Mouse (Mus musculus) intestine, embryonic 16.5 days (tissue): Measurements from ENCODE around the gene Neurl1a. TPM values are rescaled to one million over a fixed set of nuclear protein-coding genes. Genes with fewer than 3 reads are reported as not detected.
A peak's percentile ranks its signal among the peaks of the same experiment; 100 is the strongest.

Experiments used
- ATAC-seq: fragments of 200-750 bp; cut with Nextera tagmentation; 2 replicates; pipeline ENCODE4 v1.8.0; 2017; ENCODE audit warnings: moderate TSS enrichment, moderate library complexity
- H3K27ac ChIP-seq: fragments of 300-500 bp; sonication (generic); 2 replicates; pipeline ENCODE4 v1.5.1; 2014; ENCODE audit warnings: mild to moderate bottlenecking, low read length
- H3K27me3 ChIP-seq: fragments of 300-500 bp; sonication (generic); replicated peaks from 2 replicates; pipeline ENCODE4 v1.6.1; 2014; ENCODE audit warnings: low read length, control low read depth, mixed read lengths; ENCODE audit not compliant: control insufficient read depth, insufficient read depth
- H3K36me3 ChIP-seq: fragments of 300-500 bp; sonication (generic); 2 replicates; pipeline ENCODE4 v1.6.1; 2014; ENCODE audit warnings: low read length, control low read depth; ENCODE audit not compliant: control insufficient read depth, insufficient read depth
- H3K4me1 ChIP-seq: fragments of 300-500 bp; sonication (generic); 2 replicates; pipeline ENCODE4 v1.6.1; 2014; ENCODE audit warnings: low read length, control low read depth, mixed read lengths; ENCODE audit not compliant: control insufficient read depth, insufficient read depth
- H3K4me2 ChIP-seq: fragments of 300-500 bp; sonication (generic); 2 replicates; pipeline ENCODE4 v1.6.1; 2014; ENCODE audit warnings: low read depth, low read length, control low read depth
- H3K4me3 ChIP-seq: fragments of 300-500 bp; sonication (generic); 2 replicates; pipeline ENCODE4 v1.5.1; 2014; ENCODE audit warnings: mild to moderate bottlenecking, low read length
- H3K9ac ChIP-seq: fragments of 300-500 bp; sonication (generic); 2 replicates; pipeline ENCODE4 v1.6.1; 2014; ENCODE audit warnings: low read depth, low read length
- H3K9me3 ChIP-seq: fragments of 300-500 bp; sonication (generic); 2 replicates; pipeline ENCODE4 v1.6.1; 2016; ENCODE audit warnings: low read length, control low read depth; ENCODE audit not compliant: control insufficient read depth
- WGBS: fragments of 180-500 bp; shearing (Covaris S2); extraction: QIAGEN DNeasy Blood & Tissue Kit; methylation state at CpG from one replicate; pipeline ENCODE4 v1.1.7; 2014; 5-methylcytosine and 5-hydroxymethylcytosine counted together
- polyA plus RNA-seq: library from polyadenylated mRNA; unstranded; fragments of >200 nt; fragmentation: Nextera tagmentation; extraction: Ambion mirVana; gene quantifications from 2 replicates; pipeline ENCODE4 v1.2.1, GENCODE M21; 2015

The Neurl1a gene
- polyA plus RNA-seq, 1 experiment from 2014 or later, result 3.7 TPM

GRCm38 (mm10) chr19:47301303-47302190 is 122.9 kb downstream of the Neurl1a start:
- Histone ChIP-seq H3K9ac (no peak overlapping the region; the same call in 1 of the 2 replicates), H3K27ac (peak overlapping the region; percentile 64), H3K36me3 (no peaks in the 10 kb centered on the region), H3K4me1 (peaks cover 23% of the 10 kb centered on the region), H3K27me3 (no peaks in the 10 kb centered on the region), H3K4me3 (no peak overlapping the region), H3K9me3 (no peaks in the 10 kb centered on the region), H3K4me2 (no peak overlapping the region)
- ATAC-seq, result peak; percentile 32
- 25% methylated on average over 19 of the region's 19 CpGs for WGBS

DNA sequence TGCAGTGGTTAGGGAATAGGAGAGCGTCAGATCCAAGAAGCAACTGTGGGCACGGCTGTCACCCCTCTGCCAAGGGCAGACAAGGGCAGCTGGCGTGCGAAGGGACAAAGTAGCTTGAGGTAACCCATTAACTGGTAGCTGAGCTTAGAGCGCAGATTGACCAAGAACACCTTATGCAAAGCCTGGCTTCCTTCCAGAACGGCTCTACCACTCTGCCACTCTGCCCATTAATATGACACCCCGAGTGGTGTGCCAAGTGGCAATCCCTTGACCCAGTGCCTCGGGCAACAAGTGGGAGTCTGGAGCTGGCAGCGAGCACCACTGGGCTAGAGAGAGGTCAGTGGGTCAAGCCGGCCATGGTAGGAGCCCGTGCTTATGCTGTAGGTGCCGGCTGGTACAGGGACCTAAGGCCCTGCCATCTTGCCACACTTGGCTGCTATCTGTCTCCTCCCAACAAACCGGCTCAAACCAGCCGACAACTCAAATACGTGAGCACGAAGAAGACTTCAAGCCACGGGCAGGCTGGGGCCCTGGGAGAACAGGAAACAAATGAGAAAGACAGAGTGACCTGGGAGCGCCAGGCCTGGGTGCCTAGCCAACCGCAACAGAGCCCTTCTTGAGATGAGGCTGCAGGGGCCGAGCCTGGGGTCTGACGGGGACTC is 123.7 kb downstream of the Neurl1a start:
- H3K4me2 ChIP-seq, result no peak overlapping the region
- peak overlapping the region; percentile 7; the same call in 1 of the 2 replicates for H3K9ac ChIP-seq

GRCm38 (mm10) chr19:47303128-47303527 is 124.5 kb downstream of the Neurl1a start:
- H3K4me2 ChIP-seq, result no peak overlapping the region
- H3K27ac ChIP-seq, result no peak overlapping the region
- no peaks in the 10 kb centered on the region for H3K27me3 ChIP-seq
- WGBS, result 87% methylated on average over 10 of the region's 10 CpGs
- H3K4me3 ChIP-seq, result no peak overlapping the region
- peaks cover 23% of the 10 kb centered on the region for H3K4me1 ChIP-seq
- no peaks in the 10 kb centered on the region for H3K9me3 ChIP-seq
- H3K9ac ChIP-seq, result no peak overlapping the region
- no peaks in the 10 kb centered on the region for H3K36me3 ChIP-seq
- no peak for ATAC-seq

More for the DNA sequence above, 123.7 kb downstream of the Neurl1a start:
- ATAC-seq, result peak; percentile 50; the same call in 1 of the 2 replicates
- Histone ChIP-seq H3K27ac (peak overlapping the region; percentile 64), H3K4me1 (peaks cover 23% of the 10 kb centered on the region), H3K36me3 (no peaks in the 10 kb centered on the region), H3K27me3 (no peaks in the 10 kb centered on the region), H3K9me3 (no peaks in the 10 kb centered on the region), H3K4me3 (no peak overlapping the region)
- 49% methylated on average over 21 of the region's 21 CpGs for WGBS

- 89% methylated on average over 5 of the region's 5 CpGs for WGBS
- no peak overlapping the region for H3K4me2 ChIP-seq
- H3K4me1 ChIP-seq, result peaks cover 23% of the 10 kb centered on the region
- H3K27me3 ChIP-seq, result no peaks in the 10 kb centered on the region
- H3K27ac ChIP-seq, result no peak overlapping the region
- H3K4me3 ChIP-seq, result no peak overlapping the region
- no peaks in the 10 kb centered on the region for H3K9me3 ChIP-seq
- no peak overlapping the region for H3K9ac ChIP-seq
- no peak for ATAC-seq
- 0 out of 2 replicates have a peak, but pooled peaks cover under 1% of the 10 kb centered on the region for H3K36me3 ChIP-seq
Measured at GRCm38 (mm10) chr19:47304170-47304745, 125.6 kb downstream of the Neurl1a start.

- Histone ChIP-seq H3K9ac (no peak overlapping the region), H3K36me3 (0 out of 2 replicates have a peak, but pooled peaks cover 3% of the 10 kb centered on the region), H3K4me3 (no peak overlapping the region), H3K27ac (no peak overlapping the region), H3K4me1 (peaks cover 23% of the 10 kb centered on the region), H3K4me2 (no peak overlapping the region), H3K9me3 (no peaks in the 10 kb centered on the region), H3K27me3 (no peaks in the 10 kb centered on the region)
- ATAC-seq, result no peak
- WGBS, result 89% methylated on average over 10 of the region's 10 CpGs
Measured at GRCm38 (mm10) chr19:47305401-47305800, 126.8 kb downstream of the Neurl1a start.

GRCm38 (mm10) chr19:47306128-47306916 is 127.7 kb downstream of the Neurl1a start:
- H3K9ac ChIP-seq, result no peak overlapping the region
- 0 out of 2 replicates have a peak, but pooled peaks cover 3% of the 10 kb centered on the region for H3K36me3 ChIP-seq
- no peaks in the 10 kb centered on the region for H3K27me3 ChIP-seq
- ATAC-seq, result no peak
- WGBS, result 81% methylated on average over 14 of the region's 14 CpGs
- no peak overlapping the region for H3K4me2 ChIP-seq
- H3K27ac ChIP-seq, result no peak overlapping the region
- H3K9me3 ChIP-seq, result no peaks in the 10 kb centered on the region
- H3K4me3 ChIP-seq, result no peak overlapping the region
- H3K4me1 ChIP-seq, result peaks cover 16% of the 10 kb centered on the region

DNA sequence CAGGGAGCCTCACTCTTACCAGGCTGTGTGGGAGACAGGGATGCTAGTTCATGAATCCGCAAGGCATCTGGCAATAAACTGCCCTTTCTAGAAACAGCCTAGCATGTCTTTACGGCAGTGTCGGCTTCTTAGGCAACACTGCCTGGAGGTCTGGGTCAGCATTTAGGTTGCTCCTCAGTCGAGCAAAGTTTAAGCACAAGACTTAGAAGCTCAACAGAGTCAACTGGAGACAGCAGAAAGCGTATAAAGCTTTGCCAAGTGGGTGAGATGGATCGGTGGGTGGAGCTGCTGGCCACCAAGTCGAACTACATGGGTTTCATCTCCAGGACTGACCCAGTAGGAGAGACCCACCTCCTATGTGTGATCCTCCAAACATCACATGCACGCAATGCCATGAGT is 128.3 kb downstream of the Neurl1a start:
- no peak overlapping the region for H3K4me3 ChIP-seq
- no peaks in the 10 kb centered on the region for H3K27me3 ChIP-seq
- peaks cover 10% of the 10 kb centered on the region for H3K4me1 ChIP-seq
- WGBS, result 86% methylated on average over 8 of the region's 8 CpGs
- no peak overlapping the region for H3K9ac ChIP-seq
- H3K9me3 ChIP-seq, result no peaks in the 10 kb centered on the region
- H3K36me3 ChIP-seq, result 0 out of 2 replicates have a peak, but pooled peaks cover 3% of the 10 kb centered on the region
- ATAC-seq, result no peak
- H3K27ac ChIP-seq, result no peak overlapping the region
- H3K4me2 ChIP-seq, result no peak overlapping the region
